Mouse (Mus musculus): Measurements from ENCODE around the gene Igfbp4. TPM values are rescaled to one million over a fixed set of nuclear protein-coding genes. Genes with fewer than 3 reads are reported as not detected.

Gene Igfbp4
- total RNA-seq, 1 experiment from 2014 or later: 5.5 TPM

GRCm38 (mm10) chr11:99100215-99100614 lies 59.2 kb downstream of the Igfbp4 start:
- ATAC-seq (replicated peaks; ENCODE audit: insufficient number of reproducible peaks, low FRiP score, low TSS enrichment, poor library complexity, severe bottlenecking): no peak

- no peak for ATAC-seq (replicated peaks; ENCODE audit: insufficient number of reproducible peaks, low FRiP score, low TSS enrichment, poor library complexity, severe bottlenecking)
Measured at GRCm38 (mm10) chr11:99101693-99102092, 60.6 kb downstream of the Igfbp4 start.

GRCm38 (mm10) chr11:99102575-99103270 lies 61.7 kb downstream of the Igfbp4 start:
- no peak for ATAC-seq (replicated peaks; ENCODE audit: insufficient number of reproducible peaks, low FRiP score, low TSS enrichment, poor library complexity, severe bottlenecking)

Other genes starting within 250 kb of the Igfbp4 start
- gene Msl1, start 245.7 kb upstream of the Igfbp4 start, total RNA-seq (2017): 108 to 125 TPM (median 112 TPM) in 3 replicates
- gene Casc3, start 236.3 kb upstream of the Igfbp4 start, total RNA-seq (2017): 47.5 to 51.5 TPM (median 49.5 TPM) in 3 replicates
- not detected in 3 replicates for gene Rapgefl1, start 204.5 kb upstream of the Igfbp4 start, total RNA-seq (2017)
- gene Wipf2, start 177.6 kb upstream of the Igfbp4 start, total RNA-seq (2017): 5.3 to 13.1 TPM (median 7.1 TPM) in 3 replicates
- gene Cdc6, start 133.4 kb upstream of the Igfbp4 start, total RNA-seq (2017): 0.67 to 1.7 TPM (median 0.75 TPM) in 3 replicates
- 61.0 to 76.9 TPM (median 62.9 TPM) in 3 replicates for gene Rara, start 113.4 kb upstream of the Igfbp4 start, total RNA-seq (2017)
- not detected in 3 replicates for gene Gjd3, start 58.2 kb upstream of the Igfbp4 start, total RNA-seq (2017)
- gene Top2a, start 17.1 kb upstream of the Igfbp4 start, total RNA-seq (2017): 14.1 to 26.1 TPM (median 15.5 TPM) in 3 replicates
- gene Tns4, start 48.1 kb downstream of the Igfbp4 start, total RNA-seq (2017): 4.1 to 6.4 TPM (median 4.2 TPM) in 3 replicates
- gene Ccr7, start 113.8 kb downstream of the Igfbp4 start, total RNA-seq (2017): 13.3 to 31.2 TPM (median 29.2 TPM) in 3 replicates
- gene Smarce1, start 189.8 kb downstream of the Igfbp4 start, total RNA-seq (2017): 270 to 349 TPM (median 329 TPM) in 3 replicates
- gene Krt222, start 202.8 kb downstream of the Igfbp4 start, total RNA-seq (2017): 0.64 to 3.8 TPM (median 1.7 TPM) in 3 replicates
- gene Krt24, start 244.0 kb downstream of the Igfbp4 start, total RNA-seq (2017): not detected in 3 replicates

All from monocyte, adult 5-6 weeks (primary cell).